Mouse (Mus musculus) small intestine, adult 2 months (tissue): Measurements from ENCODE around the gene 4931414P19Rik. TPM values are rescaled to one million over a fixed set of nuclear protein-coding genes. Genes with fewer than 3 reads are reported as not detected.

Source experiments
- H3K27ac ChIP-seq: fragments of 200-500 bp; 2 replicates; pipeline ENCODE4 v1.5.1; 2012; ENCODE audit warnings: low read depth, low read length, control low read depth, inconsistent platforms; ENCODE audit not compliant: insufficient read depth
- H3K27me3 ChIP-seq: fragments of 200-500 bp; 2 replicates; pipeline ENCODE4 v1.6.1; 2012; ENCODE audit warnings: mild to moderate bottlenecking, moderate library complexity, low read length, inconsistent platforms; ENCODE audit not compliant: control insufficient read depth, insufficient read depth
- H3K36me3 ChIP-seq: fragments of 200-500 bp; 2 replicates; pipeline ENCODE4 v1.6.1; 2012; ENCODE audit warnings: mild to moderate bottlenecking, low read length, control low read depth, inconsistent platforms; ENCODE audit not compliant: control insufficient read depth, insufficient read depth
- H3K4me1 ChIP-seq: fragments of 200-500 bp; 2 replicates; pipeline ENCODE4 v1.6.1; 2012; ENCODE audit warnings: low read length, inconsistent platforms, mixed read lengths; ENCODE audit not compliant: control insufficient read depth, insufficient read depth, insufficient read length
- H3K4me3 ChIP-seq: fragments of 200-500 bp; 2 replicates; pipeline ENCODE4 v1.5.1; 2012; ENCODE audit warnings: low read depth, mild to moderate bottlenecking, control low read depth, inconsistent platforms, low read length, moderate library complexity
- CTCF ChIP-seq: fragments of 200-500 bp; IDR thresholded peaks from 2 replicates; pipeline ENCODE4 v1.5.1; 2012; ENCODE audit warnings: low read depth, mild to moderate bottlenecking, control low read depth, inconsistent platforms, low read length, moderate library complexity, mixed read lengths; ENCODE audit not compliant: insufficient replicate concordance, insufficient read length; ENCODE audit errors: extremely low read depth
- POLR2A ChIP-seq: fragments of 200-500 bp; IDR thresholded peaks from 2 replicates; pipeline ENCODE4 v1.6.1; 2012; ENCODE audit warnings: low read depth, mild to moderate bottlenecking, control low read depth, inconsistent platforms, low read length, moderate library complexity
- WGBS: fragments of 180-500 bp; shearing (Covaris S2); methylation state at CpG from one replicate; pipeline ENCODE4 v1.1.7; 2018; 5-methylcytosine and 5-hydroxymethylcytosine counted together
- polyA plus RNA-seq: library from polyadenylated mRNA; depleted of rRNA; stranded (reverse); fragments of >200 nt; gene quantifications from 2 replicates; pipeline ENCODE4 v1.2.3, GENCODE M21; 2012; rRNA removed

Gene 4931414P19Rik
- polyA plus RNA-seq, result 2.3 and 5.6 TPM in 2 replicates

- Histone ChIP-seq H3K4me3 (peak within 1 kb of the TSS; percentile 69), H3K4me1 (no peaks in the 10 kb centered on the region; the same call in 1 of the 2 replicates), H3K27me3 (no peaks in the 10 kb centered on the region), H3K36me3 (no peaks in the 10 kb centered on the region), H3K27ac (peak within 1 kb of the TSS; percentile 25)
- TF ChIP-seq CTCF (no peak), POLR2A (peak; percentile 48; the same call in 1 of the 2 replicates)
- under 1% methylated on average over 38 of the region's 39 CpGs for WGBS
These were observed at the start of gene 4931414P19Rik for GRCm38 (mm10) chr14:54605752-54606321. Gene 4931414P19Rik, minus strand, starts transcription at chr14:54605993.

GRCm38 (mm10) chr14:54653496-54653895 lies 47.7 kb upstream of the 4931414P19Rik start:
- no peaks in the 10 kb centered on the region; the same call in 1 of the 2 replicates for H3K4me1 ChIP-seq
- no peak overlapping the region for H3K27ac ChIP-seq
- no peaks in the 10 kb centered on the region for H3K27me3 ChIP-seq
- H3K36me3 ChIP-seq, result peaks cover 51% of the 10 kb centered on the region
- H3K4me3 ChIP-seq, result peak overlapping the region; percentile 74
- TF ChIP-seq POLR2A (no peak), CTCF (no peak)
- WGBS, result 3% methylated on average over 12 of the region's 12 CpGs

- Histone ChIP-seq H3K4me3 (no peak overlapping the region), H3K27ac (no peak overlapping the region), H3K4me1 (no peaks in the 10 kb centered on the region; the same call in 1 of the 2 replicates), H3K27me3 (no peaks in the 10 kb centered on the region), H3K36me3 (peaks cover 52% of the 10 kb centered on the region)
- no peak for TF ChIP-seq CTCF
- TF ChIP-seq POLR2A, result no peak
- 3% methylated on average over 7 of the region's 7 CpGs for whole genome bisulfite sequencing
These were observed 47.0 kb upstream of the 4931414P19Rik start for GRCm38 (mm10) chr14:54652787-54653186.

DNA sequence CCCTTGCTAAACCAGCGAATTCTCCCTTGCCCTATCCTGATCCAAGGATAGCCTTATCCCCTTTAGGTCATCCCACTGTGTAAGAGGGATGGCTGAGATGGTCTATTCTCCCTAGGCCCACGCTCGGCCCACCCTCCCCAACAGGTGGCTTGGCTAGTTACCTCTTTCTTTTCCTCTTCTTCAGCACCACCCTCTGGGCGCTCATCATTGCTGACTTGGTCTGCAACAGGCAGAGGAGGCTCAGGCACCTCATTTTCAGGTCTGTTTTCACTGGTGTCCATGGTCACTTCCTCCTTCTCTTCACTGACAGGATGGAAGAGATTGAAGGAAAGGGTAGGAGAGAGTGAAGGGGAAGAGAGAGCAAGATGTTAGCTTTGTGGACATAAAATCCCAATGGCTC lies 45.8 kb upstream of the 4931414P19Rik start:
- Histone ChIP-seq H3K36me3 (peaks cover 50% of the 10 kb centered on the region), H3K4me1 (no peaks in the 10 kb centered on the region; the same call in 1 of the 2 replicates), H3K27me3 (no peaks in the 10 kb centered on the region), H3K4me3 (no peak overlapping the region), H3K27ac (no peak overlapping the region)
- TF ChIP-seq CTCF, result no peak
- TF ChIP-seq POLR2A, result no peak
- 75% methylated on average over 4 of the region's 4 CpGs for WGBS

- no peaks in the 10 kb centered on the region for H3K27me3 ChIP-seq
- no peak overlapping the region for H3K4me3 ChIP-seq
- 49% methylated on average over 23 of the region's 23 CpGs for WGBS
- TF ChIP-seq CTCF, result peak; percentile 91; the same call in 1 of the 2 replicates
- TF ChIP-seq POLR2A, result no peak
- peaks cover 52% of the 10 kb centered on the region for H3K36me3 ChIP-seq
- no peak overlapping the region for H3K27ac ChIP-seq
- no peaks in the 10 kb centered on the region; the same call in 1 of the 2 replicates for H3K4me1 ChIP-seq
These were observed 45.0 kb upstream of the 4931414P19Rik start for GRCm38 (mm10) chr14:54650621-54651454.

GRCm38 (mm10) chr14:54647900-54648299 lies 42.1 kb upstream of the 4931414P19Rik start:
- 73% methylated on average over 4 of the region's 4 CpGs for WGBS
- Histone ChIP-seq H3K36me3 (peaks cover 77% of the 10 kb centered on the region), H3K27me3 (no peaks in the 10 kb centered on the region), H3K4me3 (no peak overlapping the region), H3K27ac (no peak overlapping the region), H3K4me1 (no peaks in the 10 kb centered on the region; the same call in 1 of the 2 replicates)
- TF ChIP-seq CTCF (no peak), POLR2A (no peak)
